Mouse (Mus musculus) heart, postnatal 0 days (tissue): ENCODE results near the gene Exo5.
A peak's percentile ranks its signal among the peaks of the same experiment; 100 is the strongest.

ENCODE experiments used
- CTCF ChIP-seq: IDR thresholded peaks from 2 replicates; pipeline ENCODE4 v1.5.1; 2016; ENCODE audit warnings: antibody characterized with exemption, control low read depth, low read depth
- EP300 ChIP-seq: IDR thresholded peaks from 2 replicates; pipeline ENCODE4 v1.6.1; 2016; ENCODE audit warnings: antibody characterized with exemption, low read depth

- TF ChIP-seq CTCF: peak; percentile 58
- no peak for TF ChIP-seq EP300
Observed at GRCm38 (mm10) chr4:120969382-120970146, 44.7 kb upstream of the Exo5 start.
